Mouse (Mus musculus) granulocyte monocyte progenitor cell, adult 5-6 weeks (primary cell): ENCODE results near the gene Hnrnph2. TPM values are rescaled to one million over a fixed set of nuclear protein-coding genes. Genes with fewer than 3 reads are reported as not detected.

ENCODE experiments used
- ATAC-seq: replicated peaks from 2 replicates; pipeline ENCODE4 v1.8.0; 2016; ENCODE audit warnings: mild to moderate bottlenecking, moderate TSS enrichment, inconsistent platforms; ENCODE audit not compliant: poor library complexity, severe bottlenecking
- total RNA-seq, 2 experiments: library from RNA; stranded (forward) in 1 of 2; stranded (reverse) in 1 of 2; fragments of 200-712, 200-1000 nt in 1 of 2; fragments of >200 nt in 1 of 2; fragmentation: Nextera tagmentation in 1 of 2; gene quantifications; 2 replicates each; pipeline ENCODE4 v1.2.3; 2014 to 2017

Hnrnph2 gene
- total RNA-seq (2014; fragmentation: Nextera tagmentation) (69.4 and 83.7 TPM in 2 replicates), total RNA-seq (2017) (155 and 165 TPM in 2 replicates)

DNA sequence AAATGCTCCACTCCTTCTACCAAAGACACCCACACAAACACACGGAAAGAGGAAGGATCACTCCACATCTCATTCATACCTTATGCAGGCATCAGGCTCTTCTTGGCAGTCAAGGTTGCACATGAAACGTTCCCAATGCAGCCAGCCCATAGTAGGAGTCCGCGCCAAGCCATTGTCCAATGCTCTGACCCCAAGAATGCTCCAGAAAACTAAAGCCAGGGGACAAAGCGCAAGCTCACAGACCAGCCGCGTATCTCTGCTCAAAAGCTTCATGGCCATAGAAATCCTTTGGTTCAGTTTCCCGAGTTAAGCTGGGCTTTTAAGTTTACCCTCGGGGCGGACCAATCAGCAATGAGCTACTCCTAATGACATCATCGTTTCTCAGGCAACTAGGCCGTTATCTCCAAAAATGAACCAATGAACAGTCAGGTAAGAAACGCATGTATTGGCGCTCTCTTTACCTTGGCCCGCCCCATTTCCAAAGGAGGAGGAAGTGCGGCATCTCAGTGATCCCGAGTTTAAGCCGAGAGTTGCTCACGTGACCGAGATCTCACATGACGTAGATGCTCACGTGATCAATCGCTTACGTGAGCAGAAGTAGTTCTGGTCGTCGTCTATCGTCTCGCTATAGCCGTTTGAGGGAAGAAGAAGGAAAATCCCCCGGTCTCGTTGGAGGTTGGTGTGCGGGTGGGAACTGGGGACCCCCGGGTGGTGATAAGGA lies at the start of gene Hnrnph2, which contains the start of gene Gla:
Hnrnph2 (plus strand) TSS at position 521 of the 721 bp plus-strand sequence.
Gla (minus strand) TSS at position 467 of the 721 bp plus-strand sequence.
- ATAC-seq, result peak; percentile 76

- ATAC-seq, result no peak
These were observed 47.7 kb upstream of the Hnrnph2 start for GRCm38 (mm10) chrX:134553326-134553725.

GRCm38 (mm10) chrX:134554425-134554824 lies 46.6 kb upstream of the Hnrnph2 start:
- peak; percentile 93 for ATAC-seq

DNA sequence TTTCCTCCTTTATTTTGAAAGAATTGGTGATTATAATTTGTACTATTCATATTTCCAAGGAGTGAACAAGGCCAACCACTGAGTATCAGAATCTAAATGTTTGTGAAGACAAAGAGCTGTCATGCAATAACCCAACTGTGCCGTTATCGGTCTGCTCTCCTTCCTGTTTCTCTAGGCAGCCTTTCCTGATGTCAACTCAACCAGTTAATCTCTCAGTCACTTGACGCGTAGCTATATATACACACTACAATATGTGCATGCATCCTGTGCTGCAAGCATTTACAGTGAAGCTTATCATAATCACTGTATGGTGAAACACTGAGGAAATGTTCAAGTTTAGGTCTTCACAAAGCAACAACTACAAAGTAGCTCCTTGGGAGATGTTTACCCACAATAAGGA lies 36.7 kb upstream of the Hnrnph2 start:
- ATAC-seq, result peak; percentile 80

GRCm38 (mm10) chrX:134566536-134567222 lies 34.3 kb upstream of the Hnrnph2 start:
- ATAC-seq, result peak; percentile 79

DNA sequence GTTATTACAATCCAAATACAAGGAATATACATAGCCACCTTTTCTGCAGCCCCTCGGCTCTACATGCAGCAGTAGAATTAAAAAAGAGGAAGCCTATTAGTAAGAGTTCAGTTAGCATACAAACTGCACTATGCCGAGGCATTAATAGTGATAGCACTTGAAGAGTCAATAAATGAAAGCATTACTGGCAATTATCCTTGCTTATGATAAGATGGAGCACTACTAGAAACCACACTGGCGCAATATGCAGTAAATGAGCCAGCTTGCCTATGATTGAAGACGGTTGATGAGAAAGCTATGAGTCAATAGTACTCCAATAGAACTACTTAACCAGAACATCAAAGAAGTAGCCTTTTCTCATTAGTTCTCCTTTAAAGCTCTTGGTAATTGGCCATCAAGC lies 23.1 kb upstream of the Hnrnph2 start:
- peak; percentile 18 for ATAC-seq

GRCm38 (mm10) chrX:134580528-134581305 lies 20.3 kb upstream of the Hnrnph2 start:
- no peak for ATAC-seq

DNA sequence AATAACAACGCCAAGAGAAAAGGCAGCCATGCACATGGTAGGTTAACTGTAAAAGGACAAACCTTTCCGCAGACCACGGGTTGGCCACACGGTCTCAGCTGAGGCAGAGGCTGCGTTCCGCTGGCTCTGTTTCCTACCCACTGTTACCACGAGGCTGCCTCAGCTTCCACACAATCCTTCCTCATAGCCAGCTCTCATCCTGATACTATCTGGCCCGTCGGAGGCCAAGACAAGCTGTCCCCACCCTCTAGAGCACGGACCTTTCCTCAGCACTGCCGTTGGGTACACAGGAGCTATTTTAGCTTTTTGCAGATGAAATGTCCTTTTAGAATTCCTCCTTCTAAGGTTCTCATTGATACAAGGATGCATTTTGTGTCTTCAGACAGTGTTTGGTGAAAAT lies 18.7 kb upstream of the Hnrnph2 start:
- no peak; the same call in 1 of the 2 replicates for ATAC-seq

DNA sequence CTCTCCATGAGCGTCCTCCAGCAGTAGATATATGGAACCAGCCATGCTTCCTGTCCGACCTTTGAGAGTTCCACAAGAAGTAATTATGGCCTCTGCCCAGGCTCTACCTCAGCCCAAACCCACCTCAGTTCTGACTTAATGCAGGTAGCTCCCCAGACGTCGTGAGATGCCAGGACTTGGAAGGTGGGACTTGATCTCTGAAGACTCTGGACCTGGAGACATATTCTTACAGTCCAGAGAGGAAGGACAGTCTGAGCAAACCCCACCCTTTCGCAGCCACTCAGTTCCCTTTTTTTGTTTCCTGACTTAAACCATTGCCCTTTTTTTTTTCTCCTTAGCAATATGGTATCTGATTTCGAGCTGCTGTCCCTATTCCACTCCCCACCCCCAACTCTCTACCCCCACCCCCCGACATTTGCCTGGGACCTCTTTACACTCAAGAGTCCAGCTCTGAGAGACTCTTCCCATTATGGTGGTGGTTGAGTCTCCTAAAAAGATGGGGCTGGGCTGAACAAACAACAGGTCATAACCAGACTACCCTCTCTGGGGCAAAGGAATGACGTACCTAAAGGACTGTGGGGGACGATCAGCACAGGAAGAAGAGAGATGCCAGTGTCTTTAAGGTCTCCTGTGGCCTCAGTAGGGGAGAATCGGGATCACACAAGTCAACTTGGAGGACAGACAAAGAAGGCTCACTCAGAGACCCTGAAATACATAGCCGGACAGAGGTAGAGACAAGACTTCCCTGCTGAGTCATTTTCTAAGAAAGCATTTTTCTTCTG lies 17.9 kb upstream of the Hnrnph2 start, which contains the start of gene Btk:
Btk (minus strand) TSS at position 683 of the 782 bp plus-strand sequence.
- ATAC-seq, result peak; percentile 25

- ATAC-seq, result peak; percentile 78
These were observed 15.6 kb upstream of the Hnrnph2 start, which contains the start of gene Rpl36a for GRCm38 (mm10) chrX:134585103-134586002. Gene Rpl36a, plus strand, starts transcription at chrX:134585654.

GRCm38 (mm10) chrX:134586447-134586846 lies 14.5 kb upstream of the Hnrnph2 start:
- no peak for ATAC-seq

GRCm38 (mm10) chrX:134588261-134588660 lies 12.7 kb upstream of the Hnrnph2 start:
- ATAC-seq, result no peak

- no peak for ATAC-seq
These were observed 12.0 kb upstream of the Hnrnph2 start for GRCm38 (mm10) chrX:134588997-134589396.

DNA sequence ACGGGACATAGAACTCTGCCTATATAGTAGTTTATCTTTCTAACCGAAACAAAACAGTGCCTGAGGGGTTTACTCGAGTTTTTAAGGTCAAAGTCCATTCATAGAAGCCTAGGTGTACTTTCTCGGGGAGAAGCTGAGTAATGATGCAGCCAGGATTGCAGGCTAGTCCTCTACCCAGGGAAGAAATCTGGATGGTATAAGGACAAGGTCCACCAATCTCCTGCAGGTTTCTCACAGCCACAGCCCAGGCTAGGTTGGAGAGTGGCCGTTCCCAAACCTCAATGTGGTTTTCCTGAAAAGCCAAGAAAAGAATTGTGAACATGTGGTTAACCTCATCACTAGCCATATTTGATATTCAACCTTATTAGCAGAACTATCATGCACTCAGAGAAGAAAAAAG lies 11.1 kb upstream of the Hnrnph2 start:
- no peak for ATAC-seq

DNA sequence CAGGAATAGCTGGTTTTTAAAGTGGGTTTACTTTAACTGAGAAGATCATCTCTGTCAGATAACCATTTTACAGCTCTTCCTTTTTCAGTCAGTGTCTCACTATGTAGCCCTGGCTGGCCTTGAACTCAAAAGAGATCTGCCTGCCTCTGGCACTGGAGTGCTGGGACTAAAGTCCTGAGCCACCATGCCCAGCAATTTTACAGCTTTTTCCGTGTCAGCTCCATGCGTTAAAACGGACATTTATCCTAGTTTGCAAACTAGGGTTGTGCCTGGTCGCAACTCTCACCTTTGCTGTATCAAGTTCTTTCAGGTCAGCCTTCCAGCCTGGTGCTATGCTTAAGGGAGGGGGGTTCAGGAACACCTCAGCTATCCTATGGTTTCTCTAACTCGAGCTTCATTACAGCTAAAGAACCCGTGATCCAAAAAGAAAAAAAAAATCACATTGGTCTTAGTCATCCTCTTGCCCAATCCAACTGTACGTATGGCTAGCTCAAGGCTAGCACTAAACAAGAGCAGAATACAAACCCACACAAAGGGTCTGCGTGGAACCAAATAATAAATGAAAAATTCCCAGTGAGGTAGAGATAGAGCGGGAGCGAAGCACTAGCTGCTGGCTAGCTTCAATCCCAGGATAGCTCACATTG lies 935 bp upstream of the Hnrnph2 start:
- peak; percentile 45 for ATAC-seq

- ATAC-seq, result peak; percentile 38
These were observed 571 bp downstream of the Hnrnph2 start for GRCm38 (mm10) chrX:134601380-134602120.

- 0 out of 2 replicates have a peak, but pooled peaks have one; percentile 30 for ATAC-seq
These were observed 8.5 kb downstream of the Hnrnph2 start for GRCm38 (mm10) chrX:134609472-134609871.

GRCm38 (mm10) chrX:134610984-134611383 lies 10.0 kb downstream of the Hnrnph2 start:
- no peak for ATAC-seq
